Mouse (Mus musculus) small intestine, adult 2 months (tissue): ENCODE results near the gene Steap2. TPM values are rescaled to one million over a fixed set of nuclear protein-coding genes. Genes with fewer than 3 reads are reported as not detected.

Source experiments
- H3K27ac ChIP-seq: fragments of 200-500 bp; 2 replicates; pipeline ENCODE4 v1.5.1; 2012; ENCODE audit warnings: low read depth, low read length, control low read depth, inconsistent platforms; ENCODE audit not compliant: insufficient read depth
- H3K27me3 ChIP-seq: fragments of 200-500 bp; 2 replicates; pipeline ENCODE4 v1.6.1; 2012; ENCODE audit warnings: mild to moderate bottlenecking, moderate library complexity, low read length, inconsistent platforms; ENCODE audit not compliant: control insufficient read depth, insufficient read depth
- H3K36me3 ChIP-seq: fragments of 200-500 bp; 2 replicates; pipeline ENCODE4 v1.6.1; 2012; ENCODE audit warnings: mild to moderate bottlenecking, low read length, control low read depth, inconsistent platforms; ENCODE audit not compliant: control insufficient read depth, insufficient read depth
- H3K4me1 ChIP-seq: fragments of 200-500 bp; 2 replicates; pipeline ENCODE4 v1.6.1; 2012; ENCODE audit warnings: low read length, inconsistent platforms, mixed read lengths; ENCODE audit not compliant: control insufficient read depth, insufficient read depth, insufficient read length
- H3K4me3 ChIP-seq: fragments of 200-500 bp; 2 replicates; pipeline ENCODE4 v1.5.1; 2012; ENCODE audit warnings: low read depth, mild to moderate bottlenecking, control low read depth, inconsistent platforms, low read length, moderate library complexity
- CTCF ChIP-seq: fragments of 200-500 bp; IDR thresholded peaks from 2 replicates; pipeline ENCODE4 v1.5.1; 2012; ENCODE audit warnings: low read depth, mild to moderate bottlenecking, control low read depth, inconsistent platforms, low read length, moderate library complexity, mixed read lengths; ENCODE audit not compliant: insufficient replicate concordance, insufficient read length; ENCODE audit errors: extremely low read depth
- POLR2A ChIP-seq: fragments of 200-500 bp; IDR thresholded peaks from 2 replicates; pipeline ENCODE4 v1.6.1; 2012; ENCODE audit warnings: low read depth, mild to moderate bottlenecking, control low read depth, inconsistent platforms, low read length, moderate library complexity
- WGBS: fragments of 180-500 bp; shearing (Covaris S2); methylation state at CpG from one replicate; pipeline ENCODE4 v1.1.7; 2018; 5-methylcytosine and 5-hydroxymethylcytosine counted together
- polyA plus RNA-seq: library from polyadenylated mRNA; depleted of rRNA; stranded (reverse); fragments of >200 nt; gene quantifications from 2 replicates; pipeline ENCODE4 v1.2.3, GENCODE M21; 2012

Steap2 gene
- polyA plus RNA-seq, 1 experiment: 1.3 TPM

GRCm38 (mm10) chr5:5668920-5669319, 25.5 kb downstream of the Steap2 start:
- TF ChIP-seq POLR2A (no peak), CTCF (no peak)
- H3K4me1 ChIP-seq: peaks cover 3% of the 10 kb centered on the region; the same call in 1 of the 2 replicates

GRCm38 (mm10) chr5:5664371-5664926, 29.9 kb downstream of the Steap2 start:
- WGBS: 68% methylated on average over 6 of the region's 6 CpGs
- TF ChIP-seq CTCF: no peak
- no peak for TF ChIP-seq POLR2A
- H3K27ac ChIP-seq: no peak overlapping the region
- H3K36me3 ChIP-seq: no peaks in the 10 kb centered on the region
- H3K4me3 ChIP-seq: peak overlapping the region; percentile 91
- H3K27me3 ChIP-seq: peaks cover 5% of the 10 kb centered on the region; the same call in 1 of the 2 replicates
- H3K4me1 ChIP-seq: peaks cover 7% of the 10 kb centered on the region

More at GRCm38 (mm10) chr5:5668920-5669319, 25.5 kb downstream of the Steap2 start:
- Histone ChIP-seq H3K27ac (no peak overlapping the region), H3K4me3 (no peak overlapping the region), H3K36me3 (0 out of 2 replicates have a peak, but pooled peaks cover 2% of the 10 kb centered on the region), H3K27me3 (no peaks in the 10 kb centered on the region; the same call in 1 of the 2 replicates)
- 71% methylated on average over 7 of the region's 7 CpGs for WGBS

DNA sequence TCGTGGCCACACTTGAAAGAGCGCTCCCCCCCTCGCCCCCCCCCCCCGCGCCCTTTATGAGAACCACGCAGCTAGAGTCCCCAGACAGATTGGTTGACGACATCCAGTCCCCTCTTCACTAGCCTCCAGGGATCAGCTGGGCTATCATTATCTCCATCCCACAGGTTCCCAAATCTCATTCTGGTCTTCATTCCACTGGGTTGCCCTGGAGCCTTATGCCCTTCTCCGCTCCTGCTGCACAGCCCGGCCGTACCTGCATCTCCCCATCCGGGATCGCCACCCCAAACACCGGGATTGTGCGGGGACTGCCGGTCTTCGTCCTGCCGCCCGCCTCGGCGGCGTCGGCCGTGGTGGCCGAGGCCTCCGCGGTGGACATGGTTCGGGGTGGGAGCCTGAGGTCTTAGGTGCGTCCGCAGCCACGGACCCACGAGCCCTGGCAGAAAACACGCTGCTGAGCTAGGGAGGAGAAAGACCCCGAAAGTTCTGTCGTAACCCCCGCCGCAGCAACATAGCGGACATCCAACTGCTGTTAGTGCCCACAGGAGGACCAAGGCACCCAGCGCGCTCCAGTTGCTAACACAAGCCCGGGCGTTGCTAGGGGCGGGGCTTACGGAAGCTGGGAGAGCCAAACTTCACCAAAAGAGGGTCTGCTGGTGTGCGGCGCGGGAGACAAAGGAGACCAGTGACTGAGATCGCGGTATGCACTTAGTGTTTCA, 30.6 kb downstream of the Steap2 start, which contains the start of gene Cfap69:
Gene Cfap69 (minus strand): TSS at position 585 of the 716 bp plus-strand sequence.
- no peak for TF ChIP-seq CTCF
- no peak for TF ChIP-seq POLR2A
- WGBS: 2% methylated on average over 48 of the region's 48 CpGs

DNA sequence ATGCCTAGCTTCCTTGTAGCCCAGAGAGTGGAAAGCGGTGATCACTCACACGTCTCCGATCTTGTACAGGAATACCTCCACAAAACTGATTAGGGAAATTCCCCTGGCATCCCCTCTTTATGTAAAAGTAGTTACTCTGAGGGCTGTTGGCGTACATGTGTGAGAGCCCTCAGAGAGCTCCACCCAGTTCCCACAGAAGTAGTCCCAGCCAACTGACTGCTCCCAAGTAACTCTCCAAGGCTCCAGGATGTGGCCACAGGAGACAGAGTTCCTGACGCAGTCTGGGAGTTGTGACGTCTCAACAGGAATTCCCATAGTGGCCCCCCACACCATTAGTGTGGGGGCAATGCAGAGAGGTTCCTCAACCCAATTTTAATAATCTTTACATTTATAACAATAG, 31.3 kb downstream of the Steap2 start:
- Histone ChIP-seq H3K36me3 (no peaks in the 10 kb centered on the region), H3K4me3 (no peak overlapping the region), H3K27ac (no peak overlapping the region), H3K27me3 (peaks cover 5% of the 10 kb centered on the region; the same call in 1 of the 2 replicates), H3K4me1 (peaks cover 7% of the 10 kb centered on the region)
- 67% methylated on average over 6 of the region's 6 CpGs for WGBS
- TF ChIP-seq CTCF (no peak), POLR2A (no peak)

More for the DNA sequence above, 30.6 kb downstream of the Steap2 start, which contains the start of gene Cfap69:
- Histone ChIP-seq H3K4me1 (peaks cover 7% of the 10 kb centered on the region), H3K36me3 (no peaks in the 10 kb centered on the region), H3K27ac (no peak within 1 kb of the TSS), H3K4me3 (peak within 1 kb of the TSS; percentile 91), H3K27me3 (peaks cover 5% of the 10 kb centered on the region; the same call in 1 of the 2 replicates)

GRCm38 (mm10) chr5:5658680-5659079, 35.7 kb downstream of the Steap2 start:
- H3K4me1 ChIP-seq: peaks cover 1% of the 10 kb centered on the region
- no peak overlapping the region for H3K27ac ChIP-seq
- H3K4me3 ChIP-seq: no peak overlapping the region
- TF ChIP-seq POLR2A: no peak
- TF ChIP-seq CTCF: no peak
- H3K27me3 ChIP-seq: peaks cover 3% of the 10 kb centered on the region; the same call in 1 of the 2 replicates
- 15% methylated on average over 2 of the region's 2 CpGs for WGBS
- H3K36me3 ChIP-seq: no peaks in the 10 kb centered on the region

- no peaks in the 10 kb centered on the region for H3K27me3 ChIP-seq
- TF ChIP-seq CTCF (no peak), POLR2A (no peak)
- no peak overlapping the region for H3K27ac ChIP-seq
- no peak overlapping the region for H3K4me3 ChIP-seq
- WGBS: 33% methylated on average over 2 of the region's 2 CpGs
- no peaks in the 10 kb centered on the region for H3K36me3 ChIP-seq
- H3K4me1 ChIP-seq: no peaks in the 10 kb centered on the region
Measured at GRCm38 (mm10) chr5:5657932-5658331, 36.4 kb downstream of the Steap2 start.
